Mouse (Mus musculus): ENCODE measurements around the gene Ncaph2.
A peak's percentile ranks its signal among the peaks of the same experiment; 100 is the strongest.

Ncaph2 gene

DNA sequence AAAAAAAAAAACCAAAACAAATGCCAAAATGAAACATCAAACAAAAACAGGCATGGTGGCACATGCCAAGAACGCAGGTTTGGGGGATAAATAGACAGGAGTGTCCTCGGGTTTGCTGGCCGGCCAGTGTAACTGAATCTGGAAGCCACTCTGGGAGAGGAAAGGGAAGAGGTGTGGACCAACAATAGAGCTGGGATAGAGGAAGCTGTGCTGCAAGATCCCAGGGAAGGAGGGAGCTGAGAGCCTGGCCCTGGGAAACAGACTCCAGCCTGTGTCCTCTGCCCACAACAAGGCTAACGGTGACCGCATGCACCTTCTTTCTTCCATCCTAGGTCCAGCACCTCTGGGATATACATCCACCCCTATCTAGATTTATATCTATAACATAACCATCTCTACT lies 5.1 kb upstream of the Ncaph2 start:
- no peak for DNase-seq

DNA sequence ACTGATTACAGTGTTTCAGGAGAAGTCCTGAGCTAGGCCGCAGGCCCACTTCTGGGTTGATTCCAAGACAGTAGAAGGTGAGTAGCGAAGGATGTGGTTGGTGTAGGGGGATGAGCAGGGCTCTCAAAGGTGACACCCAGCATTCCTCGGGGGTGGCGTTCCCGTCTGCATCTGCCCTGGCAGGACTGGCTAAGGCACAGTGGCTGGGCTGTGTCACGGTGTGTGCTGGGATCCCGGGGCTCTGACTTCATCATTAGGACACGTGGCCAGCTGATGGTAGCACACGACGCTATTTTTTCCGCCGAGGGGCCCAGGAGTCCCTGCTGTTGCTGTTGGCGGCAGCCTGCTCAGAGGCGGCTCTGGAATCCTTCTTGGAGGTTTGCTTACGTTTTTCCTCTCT lies 4.2 kb upstream of the Ncaph2 start:
- no peak for DNase-seq

DNA sequence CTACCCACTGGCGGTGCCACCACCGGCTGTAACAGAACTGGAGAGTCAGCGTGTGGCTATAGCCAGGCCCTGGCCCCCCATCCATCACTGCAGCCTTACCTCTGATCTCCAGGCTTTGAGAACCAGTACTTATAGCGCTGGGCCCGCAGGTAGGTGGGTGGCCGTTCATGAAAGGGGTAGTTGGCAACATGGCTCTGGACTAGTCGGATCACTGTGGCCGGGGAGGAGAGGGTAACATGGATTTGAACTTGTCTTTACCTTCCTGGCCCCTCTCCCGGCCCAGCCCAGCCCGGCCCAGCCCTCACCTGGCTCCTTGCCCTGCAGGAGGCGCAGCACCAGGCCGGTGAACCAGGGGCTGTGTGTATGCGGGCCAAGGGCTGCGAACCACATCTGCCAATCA lies 3.5 kb upstream of the Ncaph2 start:
- DNase-seq: no peak

DNA sequence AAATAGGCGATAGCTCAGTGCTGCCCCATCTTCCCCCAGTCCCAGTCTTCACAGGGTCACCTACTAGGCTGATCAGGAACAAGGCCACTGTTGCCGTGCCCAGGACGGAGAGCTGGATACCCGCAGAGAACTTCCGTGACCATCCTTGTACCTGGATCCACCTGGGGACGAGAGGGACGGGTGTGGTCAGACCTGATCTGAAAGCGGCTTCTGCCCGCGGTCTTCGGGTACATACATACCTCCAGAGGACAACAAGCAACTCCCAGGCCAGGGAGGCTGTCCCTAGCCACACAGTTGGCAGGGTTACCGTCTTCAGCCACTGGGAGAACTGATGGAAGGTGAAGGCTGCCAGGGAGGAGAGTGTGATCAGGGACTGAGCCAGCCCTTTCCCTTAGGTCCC lies 2.7 kb upstream of the Ncaph2 start:
- no peak for DNase-seq

DNA sequence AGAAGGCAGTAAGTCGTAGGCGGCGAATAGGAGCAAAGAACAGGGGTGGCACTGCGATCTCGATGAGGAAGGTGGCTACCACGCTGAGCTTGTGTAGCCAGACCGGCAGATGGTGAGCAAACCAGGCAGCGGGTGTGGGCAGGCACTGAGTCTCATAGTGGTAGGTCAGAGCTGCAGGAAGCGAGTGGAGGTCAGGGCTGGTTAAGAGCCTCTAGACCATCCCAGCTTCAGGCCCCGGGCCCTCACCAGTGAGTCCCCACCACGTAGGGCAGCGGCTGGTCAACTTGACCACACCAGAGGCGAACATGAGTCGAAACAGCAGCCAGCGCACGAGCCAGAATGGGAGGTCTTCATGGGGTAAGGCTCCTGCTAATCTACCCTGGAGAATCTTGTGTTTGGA lies 1.7 kb upstream of the Ncaph2 start:
- no peak for DNase-seq

DNA sequence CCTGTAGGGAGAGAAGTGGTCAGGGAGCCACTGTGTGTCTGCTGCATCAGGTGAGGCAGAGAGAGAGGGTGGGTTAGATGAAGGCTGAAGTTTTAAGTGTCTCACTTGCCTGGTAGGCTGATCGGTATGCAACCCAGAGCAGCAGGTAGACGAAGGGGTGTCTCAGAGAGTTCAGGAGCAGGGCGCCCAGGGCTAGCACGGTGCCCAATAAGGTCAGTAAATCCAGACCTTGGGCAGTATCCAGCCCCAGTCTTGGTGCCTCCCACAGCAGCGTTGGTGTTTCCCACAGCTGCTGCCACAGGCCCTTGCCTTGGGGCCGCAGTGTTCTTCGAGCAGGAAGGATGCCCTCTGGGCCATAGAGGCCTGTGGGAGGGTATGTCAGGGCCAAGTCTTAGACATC lies 1.1 kb upstream of the Ncaph2 start:
- DNase-seq: no peak

DNA sequence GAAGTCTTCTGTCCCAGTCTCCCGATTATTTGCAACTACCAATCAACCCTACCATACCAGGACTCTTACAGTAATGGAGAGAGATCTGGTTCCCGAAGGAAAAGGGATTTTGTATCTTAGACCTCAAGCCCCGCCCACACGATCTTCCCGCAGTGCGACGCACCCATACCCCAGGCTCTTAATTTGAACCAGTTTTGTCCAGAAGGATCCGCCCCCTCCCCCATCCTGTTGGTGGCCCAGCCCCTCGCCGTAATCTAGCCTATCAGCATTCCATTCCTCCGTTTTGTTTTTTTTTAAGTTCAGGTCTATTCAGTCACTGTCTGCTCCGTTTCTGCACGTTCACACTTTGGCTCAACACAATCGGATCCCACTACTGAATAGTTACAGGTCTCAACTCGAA lies 853 bp downstream of the Ncaph2 start:
- peak; percentile 46 for DNase-seq

DNA sequence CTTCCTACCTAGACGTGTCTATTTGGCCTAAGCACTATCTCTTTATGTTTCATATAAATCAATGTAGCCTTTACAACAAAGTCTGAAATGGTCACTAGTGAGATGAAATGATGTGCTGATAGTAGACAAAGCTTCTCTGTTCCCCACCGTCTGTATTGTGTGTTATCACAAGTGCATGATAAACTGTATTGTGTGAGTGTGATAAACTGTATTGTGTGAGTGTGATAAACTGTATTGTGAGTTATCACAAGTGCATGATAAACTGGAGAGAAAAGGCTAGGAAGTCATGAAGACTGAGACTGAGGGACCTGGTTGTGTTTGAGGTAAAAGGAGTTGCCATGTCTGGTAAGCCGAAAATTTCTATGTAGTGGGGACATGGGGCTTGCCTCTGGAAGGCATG lies 3.3 kb downstream of the Ncaph2 start:
- DNase-seq: no peak

DNA sequence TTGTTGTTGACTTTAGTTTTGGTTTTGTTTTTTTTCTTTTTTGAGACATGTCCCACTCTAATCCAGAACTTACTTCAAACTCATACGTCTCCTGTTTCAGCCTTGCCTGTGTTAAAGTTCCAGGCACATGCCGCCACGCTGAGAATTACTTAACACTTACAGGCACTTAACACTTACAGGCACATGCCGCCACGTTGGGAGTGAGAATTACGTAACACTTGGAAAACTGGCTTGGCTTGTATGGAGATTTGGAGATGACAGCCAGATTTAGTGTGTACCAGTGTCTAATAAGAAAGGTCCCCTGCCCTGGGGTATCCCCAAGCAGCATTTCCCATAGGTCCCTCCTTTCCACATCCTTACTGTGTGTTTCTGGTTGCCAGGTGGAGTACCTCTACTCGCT lies 7.5 kb downstream of the Ncaph2 start:
- DNase-seq: no peak

DNA sequence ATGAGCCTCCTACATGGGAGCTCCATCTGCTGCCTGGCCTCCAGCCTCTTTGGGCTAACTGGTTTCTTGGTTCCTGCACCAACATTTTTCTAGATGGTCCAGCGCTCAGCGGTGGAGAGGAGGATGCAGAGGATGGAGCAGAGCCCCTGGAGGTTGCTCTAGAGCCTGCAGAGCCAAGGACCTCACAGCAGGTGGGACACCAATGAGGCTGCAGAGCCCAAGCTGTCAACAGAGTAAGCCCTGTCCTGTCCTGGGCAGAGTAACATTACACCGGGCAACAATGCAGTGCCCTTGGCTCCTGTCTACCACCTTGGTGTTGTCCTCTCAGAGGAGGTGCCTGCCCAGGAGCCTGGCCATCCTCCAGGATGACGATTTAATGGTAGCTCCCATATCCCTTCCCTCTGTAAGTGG lies 9.6 kb downstream of the Ncaph2 start:
- DNase-seq: no peak

DNA sequence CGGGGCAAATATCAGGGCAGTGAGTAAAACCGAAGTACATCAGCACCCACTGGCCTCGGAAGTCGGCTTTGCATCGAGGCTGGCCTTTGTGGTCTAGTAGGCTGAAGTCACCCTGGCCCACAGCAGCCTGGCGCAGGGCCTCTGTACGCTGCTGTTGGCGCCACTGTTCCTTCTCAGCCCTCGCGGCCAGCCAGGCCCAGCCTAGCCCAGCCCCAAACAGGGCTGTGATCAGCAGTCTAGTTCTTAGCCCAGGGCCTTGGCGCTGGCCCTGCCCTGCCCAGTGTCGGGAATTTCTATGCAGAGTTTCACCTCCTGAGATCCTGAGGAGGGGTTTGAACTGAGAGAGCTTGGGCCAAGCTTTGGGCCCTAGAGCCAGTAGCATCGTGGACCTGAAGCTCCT lies 16.5 kb downstream of the Ncaph2 start:
- no peak for DNase-seq

DNA sequence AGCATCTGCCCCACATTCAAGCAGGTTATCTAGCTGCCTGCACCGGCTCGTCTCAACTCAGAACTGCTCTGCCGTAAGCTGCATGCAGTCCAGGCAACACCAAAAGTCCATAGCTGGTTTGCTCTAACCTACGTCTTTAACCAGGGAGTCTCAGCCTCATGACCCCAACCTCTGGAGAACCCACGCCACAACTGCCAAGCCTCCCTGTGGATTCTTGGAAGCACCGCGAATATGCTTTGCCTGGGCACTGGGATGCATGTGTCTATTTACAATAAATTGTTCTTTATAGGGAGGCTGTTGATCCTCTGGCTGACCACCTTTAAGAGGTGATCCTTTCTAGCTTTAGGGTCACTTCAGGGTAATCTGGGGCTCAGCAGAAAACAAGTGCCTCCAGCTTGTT lies 17.0 kb downstream of the Ncaph2 start:
- no peak for DNase-seq

DNA sequence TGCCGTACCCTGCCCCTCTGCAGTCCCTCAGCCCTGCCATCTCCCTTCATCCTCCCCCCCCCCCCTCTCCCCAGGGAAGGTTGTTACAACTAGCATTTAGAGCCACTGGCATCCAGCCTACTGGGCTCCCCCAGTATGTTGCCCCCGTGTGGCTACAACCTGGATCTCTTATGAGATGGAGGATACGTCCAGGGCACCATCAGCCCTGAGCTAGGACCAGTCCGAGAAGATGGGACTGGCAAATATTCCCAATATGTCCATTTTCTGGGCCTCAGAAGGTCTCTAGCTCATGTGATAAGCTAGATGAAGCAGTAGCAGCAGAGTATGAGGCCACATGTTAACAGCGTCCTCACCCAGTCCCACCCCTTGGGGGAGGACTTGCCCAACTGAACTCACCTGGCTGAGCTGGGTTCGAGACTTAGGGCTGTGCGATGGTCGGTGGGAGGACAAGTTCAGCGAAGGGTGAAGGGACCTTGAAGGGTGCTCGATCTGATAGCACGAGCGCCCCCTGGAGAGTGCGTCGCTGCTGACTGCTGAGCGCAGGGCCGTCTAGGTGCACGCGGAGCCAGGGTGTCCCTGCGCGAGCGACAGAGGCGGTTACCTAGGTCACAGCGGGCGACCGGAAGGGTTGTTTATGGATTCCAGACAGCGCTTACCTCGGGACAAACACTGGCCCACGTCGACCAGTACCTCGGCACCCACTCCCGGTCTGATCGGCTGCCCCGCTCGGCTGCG lies 17.7 kb downstream of the Ncaph2 start:
- peak; percentile 85 for DNase-seq

DNA sequence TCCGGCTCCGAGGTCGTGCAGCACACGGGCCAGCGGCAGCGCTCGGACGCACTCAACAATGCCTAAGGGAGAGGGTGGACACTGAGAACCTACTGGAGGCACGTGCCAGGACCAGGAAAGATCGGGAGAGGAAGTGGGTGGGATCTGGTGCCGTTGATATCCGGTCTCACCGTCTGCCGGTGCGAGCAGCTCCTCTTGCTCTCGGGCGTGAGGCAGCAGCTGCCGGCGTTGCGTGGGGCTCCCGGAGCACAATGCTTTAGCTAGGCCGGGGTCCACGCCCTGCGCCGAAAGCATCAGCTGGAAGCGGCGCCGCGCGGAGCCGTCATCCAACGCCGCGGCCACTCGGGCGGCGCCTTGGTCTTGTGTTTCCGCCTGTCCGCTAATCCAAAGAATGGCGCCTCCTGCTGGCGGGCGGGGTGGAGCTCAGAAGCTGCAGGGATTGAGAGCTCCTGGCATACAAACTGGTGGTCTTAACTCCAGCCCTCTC lies 18.3 kb downstream of the Ncaph2 start, which contains the start of gene Sco2:
Gene Sco2 (minus strand): TSS at position 85 of the 487 bp plus-strand sequence.
- DNase-seq: peak; percentile 91

DNA sequence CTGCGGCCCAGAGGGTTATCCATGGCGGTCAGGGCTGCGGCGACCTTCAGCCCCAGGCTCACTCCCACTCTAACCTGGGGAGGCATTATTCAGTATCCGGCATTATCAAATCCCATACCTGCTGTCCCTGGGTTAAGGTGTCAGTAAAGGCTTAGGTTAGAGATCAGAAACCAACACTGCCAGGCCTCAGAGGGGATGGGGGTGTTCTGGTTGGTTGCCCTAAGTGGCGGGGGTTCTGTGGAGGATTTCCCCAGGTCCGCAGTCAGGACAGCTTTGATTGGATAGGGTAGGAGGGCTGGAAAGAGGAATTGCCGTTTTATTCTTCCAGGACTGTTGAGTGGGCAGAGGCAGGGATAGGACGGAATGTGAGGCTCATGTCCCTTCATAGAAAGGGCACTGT lies 18.8 kb downstream of the Ncaph2 start:
- DNase-seq: no peak

DNA sequence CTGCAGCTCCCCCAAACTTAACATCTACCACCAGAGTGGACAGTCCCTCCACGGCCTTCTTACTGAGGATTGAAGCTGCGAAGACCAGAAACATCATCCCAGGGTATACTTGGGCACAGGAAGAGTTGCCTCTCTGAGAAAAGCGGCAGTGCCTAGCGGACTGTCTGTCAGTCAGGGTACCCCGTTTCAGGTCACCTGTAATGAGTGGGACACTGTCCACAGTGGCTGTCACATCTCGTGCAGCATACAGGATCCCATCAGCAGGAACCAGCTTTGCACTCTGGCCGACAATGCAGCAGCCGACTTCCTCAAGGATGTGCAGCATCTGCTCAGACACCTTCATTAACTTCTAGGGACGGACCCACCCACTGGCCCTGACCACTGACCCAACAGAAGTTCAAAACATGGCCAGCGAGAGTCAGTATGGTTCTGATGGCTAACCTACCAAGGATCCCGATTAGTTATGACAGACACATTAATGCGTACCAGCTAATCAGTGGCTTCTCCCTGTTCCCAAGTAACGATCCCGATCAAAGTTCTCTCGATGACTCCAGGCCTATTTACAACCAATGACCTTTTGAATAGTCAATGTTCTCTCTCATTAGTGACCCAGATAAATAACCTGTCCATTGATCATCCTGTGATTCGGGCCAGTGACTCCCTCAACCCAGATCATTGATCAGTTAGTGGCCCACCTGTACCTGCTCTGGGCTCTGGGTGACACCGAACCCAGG lies 19.4 kb downstream of the Ncaph2 start:
- no peak for DNase-seq

DNA sequence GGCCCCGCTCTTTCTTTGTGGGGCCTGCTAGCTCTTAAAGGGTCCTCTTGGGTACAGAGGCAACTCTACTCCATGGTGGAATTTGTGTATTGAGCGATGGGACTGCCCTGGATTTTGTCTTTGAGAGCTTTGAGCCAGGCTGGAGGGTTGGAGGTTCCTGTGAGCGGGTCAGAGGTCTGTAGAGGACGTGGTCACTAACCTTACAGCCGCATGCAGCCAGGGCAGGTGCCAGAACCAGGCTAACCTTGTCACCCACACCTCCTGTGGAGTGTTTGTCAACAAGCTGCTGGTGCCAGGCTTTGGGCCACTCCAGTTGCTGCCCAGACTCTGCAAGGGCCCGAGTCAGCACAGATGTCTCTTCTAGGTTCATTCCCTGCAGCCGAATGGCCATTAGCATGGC lies 20.5 kb downstream of the Ncaph2 start:
- DNase-seq: no peak

DNA sequence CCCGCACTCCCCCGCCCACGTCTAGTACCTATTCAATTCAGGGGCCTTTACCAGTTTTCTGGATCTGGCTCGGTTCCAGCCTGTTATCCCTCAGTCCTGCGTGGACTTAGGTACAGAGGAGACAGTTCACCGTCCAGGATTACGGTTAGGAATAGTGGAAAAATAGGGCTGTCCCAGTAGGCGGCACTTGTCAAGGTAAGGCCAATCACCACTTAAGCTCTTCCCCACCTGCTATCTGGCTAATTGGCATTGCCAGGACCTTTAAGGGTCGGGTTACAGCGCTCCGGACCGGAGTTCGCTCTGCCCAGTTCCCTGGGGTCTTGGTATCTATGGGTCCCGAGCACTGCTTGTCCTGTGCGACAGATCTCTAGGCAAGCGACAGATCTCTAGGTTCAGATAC lies 21.4 kb downstream of the Ncaph2 start, which contains the start of gene Tymp:
Gene Tymp (minus strand): TSS at position 83 of the 400 bp plus-strand sequence.
- DNase-seq: no peak

DNA sequence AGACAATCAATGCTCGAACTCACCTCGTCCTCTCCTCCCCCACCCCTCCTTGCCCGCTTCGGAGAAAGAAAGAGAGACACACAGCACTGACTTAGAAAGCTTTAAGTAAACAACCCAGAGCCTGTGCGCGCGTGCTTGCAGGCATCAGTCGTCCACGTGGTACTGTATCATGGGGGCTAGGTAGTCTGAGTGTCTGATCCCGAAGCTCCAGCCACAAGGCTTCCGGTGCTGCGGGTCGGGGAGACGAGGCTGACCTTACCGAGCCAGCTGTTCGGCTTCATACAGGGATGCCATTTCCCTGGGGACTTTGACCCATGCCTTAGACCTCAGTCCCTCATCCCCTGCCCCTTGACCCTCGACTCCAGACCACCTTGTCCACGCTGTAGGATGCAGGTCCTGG lies 21.8 kb downstream of the Ncaph2 start:
- no peak for DNase-seq

DNA sequence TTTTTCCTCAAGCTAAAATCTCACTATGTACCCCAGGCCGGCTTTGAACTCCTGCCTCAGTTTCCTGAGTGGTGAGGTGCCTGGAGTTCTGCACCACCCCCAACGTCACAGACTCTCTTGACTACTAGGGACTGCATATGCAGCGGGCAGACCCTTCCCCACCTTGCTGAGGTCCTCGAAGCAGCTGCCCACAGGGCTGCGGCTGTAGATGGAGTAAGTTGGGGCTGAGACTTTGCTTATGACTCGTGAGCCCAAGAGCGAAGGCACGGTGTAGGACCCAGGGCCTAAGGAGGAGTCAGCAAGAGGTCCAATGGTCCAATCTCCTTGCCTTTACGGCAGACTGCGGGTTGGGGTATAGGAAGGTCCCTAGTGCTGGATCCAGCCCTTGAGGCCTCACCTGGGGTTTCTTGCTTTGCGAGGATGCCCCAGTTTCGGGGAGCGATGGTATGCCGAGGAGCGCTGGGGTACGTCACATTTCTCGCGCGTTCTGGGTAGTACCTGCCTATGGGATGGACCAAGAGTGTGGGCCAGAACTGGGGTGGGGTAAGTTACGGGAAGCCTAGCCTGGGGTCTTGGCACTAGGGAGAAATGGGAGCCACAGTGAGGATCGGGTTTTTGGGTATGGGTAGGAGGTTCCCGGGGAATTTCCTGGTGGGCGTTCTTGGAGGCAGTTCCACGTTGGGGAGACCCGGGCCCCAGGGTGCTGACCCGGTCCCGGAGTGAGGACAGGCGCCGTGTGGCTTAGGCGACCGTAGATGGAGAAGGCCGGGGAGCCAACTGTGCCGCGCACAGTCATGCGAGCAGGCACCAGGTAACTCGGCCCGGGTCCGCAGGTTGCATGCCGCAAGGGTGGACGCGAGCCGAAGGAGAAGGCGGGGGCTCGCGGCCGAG lies 22.7 kb downstream of the Ncaph2 start:
- DNase-seq: no peak

DNA sequence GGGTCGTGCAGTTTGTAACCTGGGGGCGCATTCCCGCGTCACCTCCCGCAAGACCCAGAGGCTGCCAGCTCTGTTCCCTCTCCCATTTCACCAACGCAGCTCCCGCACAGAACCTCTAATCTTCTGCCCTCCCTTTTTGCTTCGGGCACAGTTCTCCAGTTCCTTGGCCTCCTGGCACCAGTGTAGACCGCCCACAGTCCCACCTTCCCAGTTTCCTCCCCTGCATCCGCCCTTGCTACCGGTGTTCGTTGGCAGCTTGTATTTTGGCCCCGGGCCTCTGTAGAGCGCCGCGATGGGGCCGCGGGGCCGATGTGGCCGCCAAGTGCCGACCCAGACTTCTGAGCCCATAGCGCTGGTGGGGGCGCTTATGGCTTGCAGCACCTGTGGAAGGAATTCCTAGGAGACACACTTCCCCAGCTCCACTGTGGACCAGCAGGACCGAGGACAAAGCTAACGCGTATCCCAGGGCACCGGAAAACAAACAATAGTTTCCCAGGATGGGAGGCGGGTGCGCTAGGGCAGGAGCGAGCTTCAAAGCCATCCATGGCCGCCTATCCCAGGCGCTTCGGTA lies 23.4 kb downstream of the Ncaph2 start, which contains the start of gene Odf3b:
Gene Odf3b (minus strand): TSS at position 452 of the 571 bp plus-strand sequence.
- DNase-seq: no peak

DNA sequence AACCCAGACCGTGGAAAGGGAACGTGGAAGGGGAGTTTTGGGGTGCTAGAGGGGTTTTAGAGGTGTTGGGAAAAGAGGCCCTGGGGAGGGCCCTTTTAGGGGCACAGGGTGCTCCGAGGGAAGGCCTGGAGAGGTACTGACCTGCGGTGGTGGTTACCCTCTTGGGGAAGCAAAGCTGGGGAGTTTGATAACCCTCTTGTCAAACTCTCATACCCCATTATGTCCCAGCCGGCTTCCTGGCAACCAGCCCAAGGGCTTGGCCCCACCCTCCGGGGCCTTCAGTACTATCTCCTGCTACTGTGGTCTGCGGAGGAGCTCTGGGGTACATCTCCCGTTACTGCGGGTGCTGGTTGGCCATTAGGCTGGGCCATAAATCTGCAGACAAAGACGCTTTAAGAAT lies 23.9 kb downstream of the Ncaph2 start:
- no peak for DNase-seq

DNA sequence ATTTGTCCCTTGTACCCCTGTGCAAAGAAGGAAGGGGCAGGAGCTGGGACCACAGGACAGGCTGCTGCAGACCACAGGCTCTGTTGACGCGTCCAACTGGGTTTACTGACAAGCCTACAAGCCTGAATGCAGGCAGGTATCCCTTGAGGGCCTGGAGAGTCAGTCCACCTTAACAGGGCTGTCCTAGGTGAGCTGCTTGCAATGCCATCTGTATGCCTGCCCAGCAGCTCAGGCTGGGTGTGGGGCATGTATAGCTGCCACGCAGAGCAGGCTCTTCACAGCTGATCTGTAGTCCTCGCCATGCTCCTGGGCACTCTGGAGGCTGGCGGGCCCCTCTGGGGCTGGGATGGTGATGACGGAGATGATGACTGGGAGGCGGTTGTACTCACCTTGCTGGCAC lies 29.1 kb downstream of the Ncaph2 start, which contains the start of gene Klhdc7b:
Gene Klhdc7b (plus strand): TSS at position 301 of the 400 bp plus-strand sequence.
- no peak for DNase-seq

All from right cerebral cortex, adult 18-20 months (tissue).